Mouse (Mus musculus) embryonic facial prominence, embryonic 11.5 days (tissue): ENCODE measurements around the gene Slc38a10. TPM values are rescaled to one million over a fixed set of nuclear protein-coding genes. Genes with fewer than 3 reads are reported as not detected.
A peak's percentile ranks its signal among the peaks of the same experiment; 100 is the strongest.

Source experiments
- ATAC-seq: fragments of 200-750 bp; cut with Nextera tagmentation; replicated peaks from 2 replicates; pipeline ENCODE4 v1.8.0; 2017; ENCODE audit warnings: low read depth; ENCODE audit not compliant: insufficient number of reproducible peaks, low FRiP score, low TSS enrichment
- DNase-seq: peaks from one replicate; pipeline ENCODE4 v3.0.0-alpha.2; 2015; ENCODE audit warnings: low spot score
- H3K27ac ChIP-seq: fragments of 300-500 bp; sonication (generic); replicated peaks from 2 replicates; pipeline ENCODE4 v1.5.1; 2014; ENCODE audit warnings: mild to moderate bottlenecking, low read depth, low read length, control low read depth
- H3K27me3 ChIP-seq: fragments of 300-500 bp; sonication (generic); 2 replicates; pipeline ENCODE4 v1.6.1; 2014; ENCODE audit warnings: mild to moderate bottlenecking, low read length, moderate library complexity, mixed read lengths; ENCODE audit not compliant: control insufficient read depth, insufficient read depth
- H3K36me3 ChIP-seq: fragments of 300-500 bp; sonication (generic); replicated peaks from 2 replicates; pipeline ENCODE4 v1.6.1; 2014; ENCODE audit warnings: low read depth, mild to moderate bottlenecking, low read length, moderate library complexity, mixed read lengths; ENCODE audit not compliant: control insufficient read depth, insufficient read depth
- H3K4me1 ChIP-seq: fragments of 300-500 bp; sonication (generic); 2 replicates; pipeline ENCODE4 v1.6.1; 2014; ENCODE audit warnings: low read length, mixed read lengths; ENCODE audit not compliant: control insufficient read depth, insufficient read depth
- H3K4me2 ChIP-seq: fragments of 300-500 bp; sonication (generic); 2 replicates; pipeline ENCODE4 v1.6.1; 2014; ENCODE audit warnings: low read depth, mild to moderate bottlenecking, control low read depth, low read length, moderate library complexity
- H3K4me3 ChIP-seq: fragments of 300-500 bp; sonication (generic); 2 replicates; pipeline ENCODE4 v1.5.1; 2014; ENCODE audit warnings: low read depth, low read length, control low read depth
- H3K9ac ChIP-seq: fragments of 300-500 bp; sonication (generic); replicated peaks from 2 replicates; pipeline ENCODE4 v1.6.1; 2014; ENCODE audit warnings: mild to moderate bottlenecking, control low read depth, low read length
- H3K9me3 ChIP-seq: fragments of 300-500 bp; sonication (generic); replicated peaks from 2 replicates; pipeline ENCODE4 v1.6.1; 2016; ENCODE audit warnings: mild to moderate bottlenecking, low read length, inconsistent platforms, mixed read lengths; ENCODE audit not compliant: control insufficient read depth
- WGBS: fragments of 180-500 bp; shearing (Covaris S2); extraction: QIAGEN DNeasy Blood & Tissue Kit; methylation state at CpG from one replicate; pipeline ENCODE4 v1.1.7; 2014; 5-methylcytosine and 5-hydroxymethylcytosine counted together
- polyA plus RNA-seq: library from polyadenylated mRNA; unstranded; fragments of >200 nt; fragmentation: Nextera tagmentation; extraction: Ambion mirVana; gene quantifications from 2 replicates; pipeline ENCODE4 v1.2.1, GENCODE M21; 2014

The Slc38a10 gene
- polyA plus RNA-seq, 1 experiment from 2014 or later: 50.0 TPM

DNA sequence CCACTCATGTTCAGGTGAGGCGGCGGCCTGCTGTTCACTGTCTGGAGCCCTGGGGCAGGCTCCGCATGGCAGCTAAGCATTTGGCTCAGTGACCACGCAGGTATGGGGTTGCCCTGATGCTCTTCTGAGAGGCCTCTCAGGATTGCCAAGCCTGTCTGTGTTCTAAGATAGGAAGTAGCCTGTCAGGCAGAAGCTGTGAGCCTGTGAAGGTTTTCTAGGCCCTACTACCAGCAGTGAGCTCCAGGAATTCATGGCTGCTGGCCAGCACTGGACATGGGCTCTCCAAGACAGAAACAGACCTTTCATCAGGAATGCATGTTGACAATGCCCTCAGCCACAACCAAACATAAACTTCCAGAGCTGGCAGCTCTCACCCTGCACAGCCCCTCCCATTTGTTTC, 39.0 kb downstream of the Slc38a10 start:
- WGBS: 84% methylated on average over 4 of the region's 4 CpGs
- Histone ChIP-seq H3K4me2 (no peak overlapping the region), H3K9me3 (no peaks in the 10 kb centered on the region), H3K4me1 (0 out of 2 replicates have a peak, but pooled peaks cover 2% of the 10 kb centered on the region), H3K9ac (no peak overlapping the region), H3K36me3 (no peaks in the 10 kb centered on the region; the same call in 1 of the 2 replicates), H3K4me3 (no peak overlapping the region), H3K27me3 (no peaks in the 10 kb centered on the region), H3K27ac (no peak overlapping the region)
- ATAC-seq (no peak), DNase-seq (no peak)

DNA sequence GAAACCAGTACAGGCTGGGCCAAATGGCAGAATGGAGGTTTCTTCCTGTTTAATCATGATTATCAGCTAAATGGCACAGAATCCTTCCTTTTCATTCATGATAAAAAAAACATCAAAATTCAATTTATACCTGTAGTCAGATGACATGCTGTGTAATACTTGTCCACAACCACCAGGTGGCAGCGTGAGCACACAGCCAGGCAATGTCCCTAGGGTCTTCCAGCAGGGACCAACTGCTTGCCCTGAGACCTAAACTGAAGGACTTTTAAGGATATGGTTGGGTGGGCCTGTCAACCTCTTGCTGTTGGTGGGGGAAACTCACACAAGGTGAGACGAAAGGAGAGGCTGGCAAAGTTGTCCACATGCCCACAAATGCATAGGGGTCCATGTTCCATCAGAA, 40.1 kb downstream of the Slc38a10 start:
- no peaks in the 10 kb centered on the region for H3K27me3 ChIP-seq
- 8% methylated on average over 2 of the region's 2 CpGs for WGBS
- ATAC-seq (no peak), DNase-seq (peak; percentile 84)
- H3K9ac ChIP-seq: no peak overlapping the region; the same call in 1 of the 2 replicates
- no peaks in the 10 kb centered on the region for H3K36me3 ChIP-seq
- no peak overlapping the region for H3K4me2 ChIP-seq
- 0 out of 2 replicates have a peak, but pooled peaks cover 2% of the 10 kb centered on the region for H3K4me1 ChIP-seq
- H3K27ac ChIP-seq: no peak overlapping the region
- no peaks in the 10 kb centered on the region for H3K9me3 ChIP-seq
- H3K4me3 ChIP-seq: no peak overlapping the region

- 69% methylated on average over 7 of the region's 7 CpGs for WGBS
- Histone ChIP-seq H3K4me1 (0 out of 2 replicates have a peak, but pooled peaks cover 2% of the 10 kb centered on the region), H3K27me3 (no peaks in the 10 kb centered on the region), H3K27ac (no peak overlapping the region), H3K36me3 (no peaks in the 10 kb centered on the region), H3K9me3 (no peaks in the 10 kb centered on the region), H3K9ac (no peak overlapping the region; the same call in 1 of the 2 replicates), H3K4me3 (no peak overlapping the region), H3K4me2 (no peak overlapping the region)
- ATAC-seq (no peak), DNase-seq (peak; percentile 9)
Measured at GRCm38 (mm10) chr11:120110554-120110953, 40.6 kb downstream of the Slc38a10 start.

DNA sequence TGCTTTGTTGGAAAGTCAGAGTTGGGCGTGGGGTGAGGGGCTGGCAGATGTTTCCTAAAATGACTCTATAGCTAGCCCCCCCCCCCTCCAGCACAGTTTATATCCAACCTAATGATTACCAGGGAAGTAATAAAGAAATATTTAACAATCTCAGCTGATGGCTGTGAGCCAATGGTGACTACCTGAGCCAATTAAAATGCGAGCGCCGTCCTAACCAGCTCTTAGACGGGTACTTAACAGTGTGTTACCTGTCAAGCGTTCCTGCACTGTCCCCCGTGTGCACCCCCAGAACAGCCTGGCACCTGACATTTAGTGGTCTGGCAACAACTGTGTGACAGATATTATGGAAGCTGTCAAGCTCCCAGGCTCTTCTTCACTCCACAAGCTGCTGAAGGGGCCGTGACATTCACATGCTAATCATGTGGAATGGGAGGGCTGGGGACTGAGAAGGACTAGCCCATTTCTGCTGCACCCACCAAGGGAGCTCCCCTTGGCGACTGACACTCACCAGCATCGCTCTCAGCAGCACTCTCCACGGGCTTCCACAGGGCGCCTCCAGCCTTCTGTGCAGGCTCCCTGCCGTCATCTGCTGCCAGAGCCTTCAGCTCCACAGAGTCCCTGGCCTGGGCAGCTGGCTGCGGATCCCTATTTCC, 41.5 kb downstream of the Slc38a10 start:
- Histone ChIP-seq H3K36me3 (no peaks in the 10 kb centered on the region), H3K4me2 (no peak overlapping the region), H3K9ac (no peak overlapping the region), H3K4me1 (no peaks in the 10 kb centered on the region), H3K9me3 (no peaks in the 10 kb centered on the region), H3K27me3 (no peaks in the 10 kb centered on the region), H3K27ac (no peak overlapping the region), H3K4me3 (no peak overlapping the region)
- 78% methylated on average over 14 of the region's 14 CpGs for WGBS
- DNase-seq (no peak), ATAC-seq (no peak)

GRCm38 (mm10) chr11:120107796-120108195, 43.4 kb downstream of the Slc38a10 start:
- H3K9ac ChIP-seq: no peak overlapping the region
- no peak overlapping the region for H3K4me3 ChIP-seq
- H3K27me3 ChIP-seq: no peaks in the 10 kb centered on the region
- no peak overlapping the region for H3K27ac ChIP-seq
- no peaks in the 10 kb centered on the region for H3K9me3 ChIP-seq
- DNase-seq: no peak
- 82% methylated on average over 9 of the region's 9 CpGs for WGBS
- H3K4me1 ChIP-seq: no peaks in the 10 kb centered on the region
- ATAC-seq: no peak
- no peak overlapping the region for H3K4me2 ChIP-seq
- 0 out of 2 replicates have a peak, but pooled peaks cover 2% of the 10 kb centered on the region for H3K36me3 ChIP-seq

GRCm38 (mm10) chr11:120107026-120107425, 44.1 kb downstream of the Slc38a10 start:
- no peaks in the 10 kb centered on the region for H3K4me1 ChIP-seq
- no peak overlapping the region for H3K4me3 ChIP-seq
- no peak overlapping the region for H3K4me2 ChIP-seq
- no peak overlapping the region for H3K9ac ChIP-seq
- H3K27me3 ChIP-seq: no peaks in the 10 kb centered on the region
- WGBS: 71% methylated on average over 2 of the region's 2 CpGs
- DNase-seq (no peak), ATAC-seq (no peak)
- no peaks in the 10 kb centered on the region for H3K9me3 ChIP-seq
- H3K36me3 ChIP-seq: 0 out of 2 replicates have a peak, but pooled peaks cover 2% of the 10 kb centered on the region
- no peak overlapping the region for H3K27ac ChIP-seq

DNA sequence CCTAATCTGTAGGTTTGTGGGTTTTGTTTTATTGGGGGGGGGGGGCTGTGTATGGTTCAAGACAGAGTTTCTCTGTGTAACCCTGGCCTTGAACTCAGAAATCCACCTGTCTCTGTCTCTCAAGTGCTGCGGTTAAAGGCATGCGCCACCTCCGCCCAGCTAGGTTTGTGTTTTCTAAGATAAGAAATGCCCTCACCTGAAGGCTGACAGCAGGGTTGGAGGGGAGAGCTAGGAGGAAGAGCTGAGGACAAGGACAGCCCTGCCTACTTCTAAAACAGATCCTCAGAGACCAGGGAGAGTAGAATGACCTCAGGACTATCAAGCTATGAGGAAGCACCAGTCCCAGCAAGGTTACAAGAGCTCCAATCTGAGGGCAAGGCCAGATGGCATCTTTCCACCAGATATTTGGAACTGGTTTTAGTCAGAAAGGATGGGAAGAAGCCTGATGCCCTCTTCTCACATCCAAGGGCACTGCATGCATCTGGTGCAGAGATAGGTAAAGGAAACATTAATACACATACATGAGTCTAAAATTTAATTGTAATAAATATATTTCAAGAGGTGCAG, 47.6 kb downstream of the Slc38a10 start:
- DNase-seq (no peak), ATAC-seq (no peak)
- Histone ChIP-seq H3K9me3 (no peaks in the 10 kb centered on the region), H3K9ac (no peak overlapping the region), H3K4me1 (peaks cover 2% of the 10 kb centered on the region; the same call in 1 of the 2 replicates), H3K4me2 (no peak overlapping the region), H3K27me3 (no peaks in the 10 kb centered on the region), H3K36me3 (0 out of 2 replicates have a peak, but pooled peaks cover 2% of the 10 kb centered on the region), H3K27ac (no peak overlapping the region), H3K4me3 (no peak overlapping the region)
- WGBS: 100% methylated on average over 3 of the region's 3 CpGs

DNA sequence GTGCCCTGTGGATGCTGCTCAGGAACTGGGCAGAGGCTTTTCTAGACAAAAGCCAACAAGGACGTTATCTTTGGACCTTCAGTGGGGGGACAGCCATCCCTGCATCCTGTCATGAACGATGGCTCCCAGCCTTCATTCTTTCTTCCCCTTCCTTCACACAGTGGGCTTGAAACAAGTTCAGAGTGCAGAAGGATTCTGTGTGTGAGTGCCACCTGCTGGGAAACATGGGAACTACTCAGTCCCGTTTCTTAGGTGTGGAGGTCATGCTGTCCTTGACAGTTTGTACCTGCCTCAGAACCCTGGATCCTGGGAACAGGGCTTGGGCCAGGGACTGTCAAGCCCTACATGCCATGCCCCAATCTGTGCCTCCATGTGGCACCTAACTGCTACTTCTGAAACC, 50.1 kb downstream of the Slc38a10 start:
- Histone ChIP-seq H3K9me3 (no peaks in the 10 kb centered on the region), H3K4me2 (no peak overlapping the region), H3K27me3 (no peaks in the 10 kb centered on the region), H3K4me3 (no peak overlapping the region), H3K4me1 (peaks cover 7% of the 10 kb centered on the region), H3K27ac (no peak overlapping the region), H3K36me3 (0 out of 2 replicates have a peak, but pooled peaks cover 2% of the 10 kb centered on the region), H3K9ac (no peak overlapping the region)
- DNase-seq: peak; percentile 87
- WGBS: 8% methylated on average over 3 of the region's 3 CpGs
- ATAC-seq: no peak
